Mouse (Mus musculus) 416B (cell line): ENCODE results near the gene Zfp804b.
"Not testable (repeated sequence)": the region's sequence is repeated elsewhere in the genome, so short reads cannot be mapped to it uniquely, and the experiment has no call there.

Experiments
- DNase-seq: peaks from one replicate; pipeline ENCODE4 v3.0.0; 2011; ENCODE audit warnings: low read depth

The Zfp804b gene

DNA sequence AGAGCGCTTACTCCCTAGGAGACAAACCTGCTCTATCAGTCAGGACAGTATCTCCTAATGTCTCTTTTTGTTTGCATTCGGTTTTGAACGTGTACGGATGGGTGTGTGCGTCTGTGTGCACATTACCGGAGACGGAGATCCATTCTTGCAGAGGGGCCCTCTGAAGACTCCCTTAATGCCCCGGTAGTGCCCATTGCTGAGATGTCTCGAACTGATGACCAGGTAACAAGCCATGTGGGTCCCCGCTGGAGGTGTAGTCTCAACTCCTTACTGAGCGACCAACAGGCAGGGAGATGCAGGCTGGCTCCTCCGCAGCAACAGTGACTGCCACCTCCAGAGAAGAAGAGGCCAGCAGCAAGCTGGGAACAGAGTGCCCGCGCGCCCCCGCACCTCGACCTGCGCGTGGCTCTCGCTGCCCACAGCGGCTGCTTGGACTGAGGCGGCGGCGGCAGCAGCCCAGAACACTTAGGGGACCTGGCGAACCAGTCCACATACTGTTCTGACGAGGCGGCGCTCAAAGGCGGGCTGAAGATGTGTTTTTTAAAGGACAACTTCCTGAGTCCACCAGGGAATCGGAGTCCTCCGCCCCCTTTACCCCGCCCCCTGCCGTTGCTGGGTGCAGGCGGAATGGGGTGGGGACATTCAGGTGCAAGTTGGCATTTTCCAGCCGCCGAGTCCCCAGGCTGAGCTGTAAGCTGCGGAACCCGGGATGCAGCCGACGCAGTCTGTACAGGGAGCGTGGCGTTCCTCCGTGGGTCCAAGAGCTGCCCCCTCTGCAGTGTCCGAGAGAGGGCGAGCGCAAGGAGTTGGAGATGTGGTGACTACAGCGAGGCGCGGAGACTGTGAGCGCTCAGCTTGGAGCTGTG, at the start of gene Zfp804b:
Gene Zfp804b (minus strand): TSS at position 612 of the 866 bp plus-strand sequence.
- DNase-seq, result no peak

DNA sequence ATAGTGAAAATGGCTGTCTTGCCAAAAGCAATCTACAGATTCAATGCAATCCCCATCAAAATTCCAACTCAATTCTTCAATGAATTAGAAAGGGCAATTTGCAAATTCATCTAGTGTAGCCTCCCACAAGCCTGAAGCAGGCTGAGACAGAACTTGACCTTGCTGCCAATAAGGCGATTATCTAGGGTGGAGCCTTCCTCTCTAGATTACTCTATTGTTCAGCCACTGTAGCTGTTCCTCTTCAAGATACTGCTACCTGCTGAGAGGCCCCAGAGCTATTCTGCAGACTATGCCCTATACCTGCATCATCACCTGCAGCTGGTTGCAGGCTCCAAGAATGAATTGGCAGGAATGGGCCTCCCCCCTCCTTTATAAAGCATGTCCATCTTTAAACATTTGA, 20.1 kb upstream of the Zfp804b start:
- not testable (repeated sequence) for DNase-seq

DNA sequence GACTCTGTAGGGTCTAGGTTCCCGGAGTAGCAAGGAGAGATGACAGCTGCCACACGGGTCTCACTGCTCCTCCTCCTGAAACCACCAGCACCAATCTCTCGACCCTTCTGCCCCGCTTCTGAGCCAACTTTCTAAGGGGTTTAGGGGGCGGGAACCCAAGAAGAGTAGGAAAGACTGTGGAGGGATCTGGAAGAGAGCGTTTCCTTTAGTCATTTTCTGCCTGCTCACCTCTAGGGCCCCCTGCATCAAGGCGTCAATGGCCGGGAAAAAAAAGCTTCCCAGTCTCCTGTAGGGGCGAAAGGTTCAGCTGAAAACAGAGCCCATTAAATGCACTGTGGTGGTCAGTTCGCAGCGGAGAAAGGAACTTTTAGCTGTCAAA, 444 bp upstream of the Zfp804b start:
- no peak for DNase-seq

DNA sequence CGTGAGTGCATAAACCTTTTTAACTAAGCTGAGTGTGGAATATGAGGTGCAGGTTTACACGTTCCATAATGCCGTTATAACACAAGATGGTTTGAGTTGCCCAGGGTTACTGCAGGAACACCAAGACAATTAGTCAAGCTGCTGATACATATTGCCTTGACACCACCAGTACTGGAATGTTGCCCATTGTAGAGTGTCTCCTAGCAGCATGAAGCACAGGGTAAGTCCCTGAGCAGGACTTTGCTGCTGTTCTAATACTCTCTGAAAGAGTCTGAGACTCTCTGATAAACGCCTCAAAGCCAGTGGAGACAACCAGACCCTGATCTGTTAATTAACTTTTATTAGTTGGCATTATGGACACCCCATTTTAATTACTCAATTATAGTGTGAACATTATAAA, 19.0 kb downstream of the Zfp804b start:
- DNase-seq, result no peak

DNA sequence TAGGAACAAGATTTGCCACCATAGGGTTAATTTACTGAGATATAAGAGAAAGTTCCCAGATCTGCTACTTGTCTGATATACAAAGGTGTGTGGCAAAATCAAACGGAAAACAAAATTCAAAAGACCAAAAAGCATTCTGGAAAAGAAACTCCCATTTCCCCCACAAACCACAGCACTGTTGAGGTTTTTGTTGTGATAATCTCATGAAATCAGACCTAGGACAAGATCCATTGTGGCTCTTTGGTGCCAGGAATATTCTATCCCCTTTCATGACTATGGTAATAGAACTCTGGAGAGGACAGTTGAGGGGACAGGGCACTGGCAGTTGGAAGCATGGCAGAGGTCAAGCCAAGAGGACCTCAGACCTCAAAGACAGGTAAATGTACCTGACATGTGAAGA, 40.7 kb downstream of the Zfp804b start, which contains the start of gene Tex47:
Gene Tex47 (plus strand): TSS at position 301 of the 400 bp plus-strand sequence.
- no peak for DNase-seq

DNA sequence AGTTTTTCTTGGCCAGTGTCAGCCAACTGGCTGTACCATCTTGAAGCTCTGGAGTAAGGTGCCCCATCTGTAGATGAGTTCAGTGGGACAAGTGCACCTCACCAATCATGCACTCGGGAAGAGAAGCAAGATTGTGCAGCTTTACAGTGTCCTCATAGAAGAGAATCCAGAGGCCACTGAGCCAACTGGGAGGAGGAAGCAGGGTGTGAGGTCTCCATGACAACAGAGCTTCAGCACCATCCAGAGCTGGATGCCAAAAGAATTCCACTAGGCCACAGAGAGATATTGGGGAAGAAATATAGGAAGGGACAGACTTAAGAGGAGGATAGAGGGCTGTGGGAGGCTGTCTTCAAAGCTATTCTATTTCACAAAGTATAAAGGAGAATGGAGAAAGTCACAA, 41.6 kb downstream of the Zfp804b start:
- no peak for DNase-seq

DNA sequence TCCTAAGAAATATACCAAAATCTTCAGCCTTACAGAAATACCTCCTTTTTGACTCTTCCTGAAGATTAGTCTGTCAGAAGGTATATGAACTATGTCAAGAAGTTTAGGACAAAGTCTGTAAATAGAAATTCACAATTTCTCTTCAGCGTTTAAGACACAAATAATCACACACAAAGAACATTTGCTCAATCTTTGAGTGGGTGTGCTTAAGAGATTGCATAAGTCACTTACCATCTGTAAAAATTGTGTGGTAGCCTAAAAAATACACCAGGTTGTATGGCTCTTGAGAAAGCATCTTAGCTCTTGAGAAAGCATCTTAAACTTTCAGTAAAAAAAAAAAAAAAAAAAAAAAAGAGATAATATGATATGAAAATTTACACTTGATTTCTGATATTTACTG, 60.2 kb downstream of the Zfp804b start:
- no peak for DNase-seq

DNA sequence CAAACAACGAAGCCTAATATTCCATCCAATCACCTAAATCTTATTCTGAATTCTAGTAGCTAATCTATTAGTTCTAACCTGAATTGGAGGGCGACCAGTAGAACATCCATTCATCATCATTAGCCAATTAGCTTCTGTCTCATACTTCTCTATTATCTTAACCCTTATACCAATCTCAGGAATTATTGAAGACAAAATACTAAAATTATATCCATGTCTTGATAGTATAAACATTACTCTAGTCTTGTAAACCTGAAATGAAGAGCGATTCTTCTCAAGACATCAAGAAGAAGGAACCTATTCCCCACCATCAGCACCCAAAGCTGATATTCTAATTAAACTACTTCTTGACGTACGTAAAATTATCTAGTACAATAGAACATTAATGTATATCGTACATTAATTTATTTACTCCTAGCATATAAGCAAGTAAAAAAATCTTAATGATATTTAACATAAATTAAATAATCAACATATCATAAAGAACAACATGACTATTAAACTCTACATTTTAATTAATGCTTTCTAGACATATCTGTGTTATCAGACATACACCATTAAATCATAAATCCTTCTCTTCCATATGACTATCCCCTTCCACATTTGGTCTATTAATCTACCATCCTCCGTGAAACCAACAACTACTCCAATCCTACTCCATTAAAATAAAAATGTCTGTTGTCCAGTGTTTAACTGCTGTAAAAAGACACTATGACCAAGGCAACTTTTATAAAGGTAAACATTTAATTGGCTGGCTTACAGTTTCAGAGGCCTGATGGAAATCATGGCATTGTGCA, 67.7 kb downstream of the Zfp804b start:
- DNase-seq, result peak; percentile 29

DNA sequence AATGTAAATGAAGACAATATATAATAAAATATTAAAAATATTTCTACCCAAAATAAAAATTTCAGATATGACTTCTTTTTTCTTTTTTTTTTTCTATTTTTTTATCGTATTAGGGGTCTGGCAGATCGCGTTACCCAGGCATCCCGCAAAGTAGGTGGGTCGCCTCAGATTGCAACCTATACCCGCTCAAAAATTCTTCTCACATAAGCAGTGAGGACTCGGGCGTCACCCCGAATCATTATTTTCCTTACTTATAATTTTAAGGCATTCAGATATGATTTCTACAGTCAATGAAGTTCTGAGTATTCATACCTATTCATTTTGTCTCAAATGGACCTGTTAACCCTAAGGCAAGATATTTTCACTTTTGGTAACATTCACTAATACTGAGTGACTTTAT, 167.0 kb downstream of the Zfp804b start:
- no peak for DNase-seq

DNA sequence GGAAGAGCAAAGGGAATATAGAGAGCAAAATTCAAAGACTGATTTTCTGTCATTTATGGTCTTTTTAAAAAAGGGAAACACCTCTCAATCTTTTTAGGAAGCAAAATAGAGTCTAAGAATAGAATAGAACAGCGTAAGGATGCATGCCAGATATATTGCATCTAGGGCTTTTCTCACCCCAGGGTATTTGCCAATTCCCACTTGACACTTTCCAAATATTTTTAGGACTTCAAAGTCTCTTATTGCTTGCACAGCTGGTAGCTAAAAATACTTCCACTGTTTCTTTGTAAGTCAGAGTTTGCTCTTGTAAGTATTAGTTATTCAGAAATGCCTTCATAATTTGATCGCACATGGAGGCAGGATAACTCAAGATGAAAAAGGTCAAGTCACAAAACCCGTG, 204.9 kb downstream of the Zfp804b start:
- no peak for DNase-seq

DNA sequence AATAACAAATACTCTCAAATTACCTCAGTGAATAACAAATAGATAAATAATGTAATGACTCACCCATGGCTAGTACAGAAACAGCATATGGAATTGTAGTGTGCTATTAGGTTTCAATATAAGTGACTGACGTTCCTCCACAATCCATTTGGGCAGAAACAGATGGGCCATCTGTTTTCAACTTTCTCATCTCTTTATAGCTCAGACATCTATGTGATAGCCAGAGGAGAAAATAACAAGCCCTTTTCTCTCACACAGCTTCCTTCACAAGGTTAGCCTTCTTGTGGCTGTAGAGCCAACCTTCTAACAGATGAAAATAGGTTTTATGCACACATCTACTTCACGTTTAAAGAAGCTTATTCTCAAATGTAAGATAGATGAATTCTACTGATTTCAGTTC, 242.2 kb downstream of the Zfp804b start:
- DNase-seq, result no peak

DNA sequence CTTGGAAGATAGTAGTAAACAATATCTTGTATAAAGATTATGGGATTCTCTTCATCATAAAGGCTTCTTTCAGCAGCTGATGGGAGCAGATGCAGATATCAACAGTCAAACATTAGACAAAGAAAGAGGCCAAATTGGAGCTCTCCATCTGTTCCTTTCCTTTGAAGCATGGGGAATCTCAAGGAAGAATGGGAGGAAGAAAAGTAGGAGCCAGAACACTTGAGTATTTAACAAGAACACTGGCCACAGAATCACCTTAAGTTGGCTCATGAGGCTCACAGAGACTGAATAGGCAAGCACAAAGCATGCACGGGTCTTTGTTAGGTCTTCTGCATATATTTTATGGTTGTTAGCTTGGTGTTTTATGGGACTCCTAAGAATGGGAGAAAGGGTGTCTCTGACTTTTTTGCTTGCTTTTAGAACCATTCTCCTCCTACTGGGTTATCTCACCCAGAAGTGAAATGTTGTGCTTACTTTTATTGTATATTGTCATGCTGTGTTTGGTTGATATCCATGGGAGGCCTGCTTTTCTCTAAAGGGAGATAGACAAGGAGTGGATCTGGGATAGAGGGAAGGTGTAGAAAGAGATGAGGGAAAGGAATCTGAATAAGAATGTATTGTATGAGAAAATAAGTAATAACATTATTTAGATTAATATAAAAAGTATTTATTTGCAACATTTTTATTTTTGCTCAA, 270.5 kb downstream of the Zfp804b start:
- DNase-seq, result no peak

DNA sequence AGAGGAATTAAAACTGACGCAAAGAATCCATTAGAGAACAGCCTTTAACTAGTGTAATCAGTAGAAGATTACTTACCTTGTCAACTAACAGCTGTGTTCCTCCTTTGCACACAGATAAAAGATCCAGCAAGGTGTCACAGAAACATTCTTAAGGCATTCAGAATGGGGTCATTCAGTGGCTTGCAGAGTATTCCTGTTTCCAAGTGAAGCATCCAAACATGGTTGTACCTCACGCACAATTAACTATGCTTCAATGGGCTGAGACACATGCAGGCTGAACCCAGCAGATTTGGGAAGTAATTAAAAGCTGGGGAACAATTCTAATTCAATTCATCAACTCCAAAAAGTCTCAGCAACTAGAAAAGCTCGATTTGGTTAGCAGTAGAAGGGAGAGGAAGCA, 337.1 kb downstream of the Zfp804b start:
- no peak for DNase-seq

DNA sequence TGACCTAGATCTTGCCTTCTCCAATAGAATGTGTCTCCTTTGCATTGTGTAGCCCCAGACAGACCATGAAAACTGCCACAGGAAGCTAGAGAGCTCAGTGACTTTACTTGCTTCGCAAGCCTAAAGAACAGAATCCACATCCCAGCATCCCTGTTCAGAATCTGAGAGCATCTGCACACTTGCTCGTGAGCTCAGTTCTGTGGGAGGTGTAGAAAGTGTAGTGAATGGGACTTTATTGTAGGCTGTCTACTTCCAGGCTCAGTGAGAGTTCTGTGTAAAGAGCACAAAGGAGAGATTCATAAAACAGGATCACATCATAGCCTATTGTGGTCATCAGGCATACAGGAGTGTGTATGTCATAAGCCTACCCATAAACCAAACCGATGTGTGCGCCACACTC, 360.6 kb downstream of the Zfp804b start:
- no peak for DNase-seq

DNA sequence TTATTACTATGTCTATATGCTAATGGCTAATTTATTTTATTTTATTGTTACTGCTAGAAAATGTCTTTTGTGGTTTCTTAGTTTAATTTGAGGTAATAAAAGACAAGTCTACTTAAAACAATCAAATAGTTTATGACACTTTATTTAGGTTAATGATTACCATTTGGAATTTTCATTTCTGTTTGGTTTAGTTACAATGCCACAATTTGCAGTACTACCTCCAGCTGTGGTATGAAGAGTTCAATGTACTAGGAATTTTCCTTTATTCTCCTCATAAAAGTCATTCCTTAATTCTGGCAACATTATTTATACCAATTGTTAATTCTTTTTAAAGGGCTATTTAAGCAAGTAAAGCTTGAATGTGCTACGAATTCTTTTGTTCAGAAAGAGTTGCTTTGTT, 409.7 kb downstream of the Zfp804b start:
- no peak for DNase-seq

DNA sequence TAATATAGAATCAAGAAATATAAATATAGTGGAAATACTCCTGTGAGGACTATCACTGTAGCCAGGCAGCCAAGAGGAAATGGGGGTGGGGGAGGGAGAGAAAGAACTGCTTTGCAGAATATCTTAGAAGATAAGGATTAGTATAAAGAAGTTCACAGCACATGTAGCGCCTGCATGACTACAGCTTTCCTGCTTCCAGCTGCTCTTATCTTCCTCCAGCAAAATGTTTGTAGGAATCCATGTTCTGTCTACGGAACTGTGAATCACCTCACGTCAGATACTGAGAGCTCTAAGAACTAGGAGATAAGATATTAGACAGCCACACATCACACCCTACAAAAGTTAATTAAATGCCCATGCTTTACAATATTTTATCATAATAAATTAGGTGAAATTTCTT, 433.3 kb downstream of the Zfp804b start:
- no peak for DNase-seq

DNA sequence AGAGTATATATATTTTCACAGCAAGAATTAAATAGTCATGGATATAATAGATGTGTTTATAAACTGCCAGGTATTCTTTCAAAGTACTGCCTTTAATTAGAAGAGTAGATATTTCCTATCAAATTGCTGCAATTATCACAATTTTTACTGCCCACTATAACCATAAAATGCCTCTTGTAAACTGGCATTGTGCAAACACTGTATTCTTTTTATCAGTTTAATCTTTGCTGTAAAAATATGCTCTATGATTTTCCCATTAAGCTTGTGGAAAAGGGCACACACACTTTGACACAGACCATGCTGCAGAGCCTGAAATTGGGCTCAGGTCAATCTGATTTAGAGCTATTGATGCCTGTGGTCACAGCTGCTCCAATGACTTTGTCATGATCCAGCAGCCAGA, 463.2 kb downstream of the Zfp804b start:
- DNase-seq, result no peak

DNA sequence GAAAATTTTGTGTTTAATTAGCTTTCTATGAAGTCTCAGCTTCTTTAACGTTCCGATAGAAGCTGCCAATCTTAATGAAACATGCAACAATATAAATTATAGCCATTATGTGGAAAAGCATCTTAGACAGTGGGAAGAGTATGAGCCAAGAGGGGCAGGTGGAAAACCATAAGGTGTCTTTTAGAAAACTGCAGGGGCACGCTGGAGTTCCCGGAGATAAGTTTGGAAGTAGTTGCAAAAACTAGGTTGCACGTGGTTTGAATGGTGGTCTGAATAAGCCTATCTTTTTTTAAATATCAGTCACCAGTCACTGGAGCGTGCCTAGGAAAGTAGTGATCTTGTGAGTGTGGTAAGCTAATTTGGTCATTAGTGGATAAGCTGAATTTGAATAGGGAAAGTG, 473.0 kb downstream of the Zfp804b start:
- no peak for DNase-seq

DNA sequence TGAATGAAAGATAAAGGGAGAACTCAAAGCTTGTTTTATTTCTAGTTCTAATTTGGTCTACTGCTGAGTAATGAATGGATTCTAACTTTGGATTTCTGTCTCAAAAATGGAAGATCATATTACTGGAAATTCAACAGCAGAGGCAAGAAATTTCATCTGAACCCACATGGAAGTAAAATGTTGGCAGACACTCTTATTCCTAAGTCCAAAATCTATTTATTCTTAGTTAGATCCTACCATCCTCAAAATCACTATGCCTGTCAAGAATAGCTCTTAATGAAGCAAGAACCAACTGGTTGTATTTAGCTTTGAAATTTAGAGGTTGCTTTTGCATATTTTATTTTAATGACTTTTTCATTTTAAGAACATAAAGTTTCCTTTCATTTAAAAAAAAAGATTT, 473.6 kb downstream of the Zfp804b start:
- DNase-seq, result no peak

DNA sequence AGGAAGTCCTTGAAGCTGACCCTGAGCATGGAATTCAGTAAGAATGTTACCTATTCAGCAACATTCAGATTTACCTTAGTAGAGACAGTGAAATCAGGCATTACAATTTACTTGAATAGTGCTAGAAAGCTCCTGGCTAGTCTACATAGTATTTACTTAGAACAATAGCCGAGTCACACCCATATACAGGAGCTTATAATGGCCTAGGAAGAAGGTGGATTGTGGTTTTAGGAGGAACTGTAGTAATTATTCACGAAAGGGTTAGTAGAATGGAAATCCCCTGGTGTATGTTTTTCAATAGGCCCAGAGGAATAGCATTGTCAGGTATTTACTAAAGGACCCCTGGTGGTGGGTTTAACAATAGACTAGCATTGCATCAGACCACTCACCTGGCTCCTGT, 549.2 kb downstream of the Zfp804b start:
- DNase-seq, result no peak

DNA sequence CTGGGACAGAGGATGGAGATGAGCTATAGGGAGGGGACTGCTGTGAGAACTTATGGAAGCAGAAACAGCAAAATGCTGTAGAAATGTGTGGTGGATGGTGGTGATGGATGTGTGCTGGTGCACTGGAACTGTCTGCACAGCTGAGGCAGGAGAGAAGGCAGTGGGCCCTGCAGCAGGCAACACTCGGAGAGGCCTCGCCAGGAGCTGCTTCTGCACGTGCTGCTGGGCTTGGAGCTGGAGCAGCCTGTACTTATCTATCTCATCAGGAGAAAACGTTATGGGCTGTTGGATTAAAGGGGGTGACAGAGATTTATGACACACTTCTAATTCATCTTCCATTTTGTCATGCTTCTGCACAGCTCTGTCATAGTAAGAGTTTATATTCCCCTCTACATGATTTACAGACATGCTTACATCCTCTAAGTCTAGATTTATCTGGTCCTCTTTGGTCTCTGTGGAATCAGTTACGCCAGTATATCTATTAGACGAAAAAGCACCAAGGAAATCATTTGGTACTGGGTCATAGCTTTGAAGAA, 575.1 kb downstream of the Zfp804b start:
- DNase-seq, result no peak
